Mouse (Mus musculus) heart, embryonic 11.5 days (tissue): Measurements from ENCODE around the gene Uqcr11. TPM values are rescaled to one million over a fixed set of nuclear protein-coding genes. Genes with fewer than 3 reads are reported as not detected.

ENCODE experiments used
- microRNA-seq: library from miRNA; unstranded; fragments of <30 nt; microRNA quantifications from one replicate; pipeline ENCODE4, GENCODE M21; 2016; ENCODE audit warnings: borderline number of aligned reads
- polyA plus RNA-seq: library from polyadenylated mRNA; unstranded; fragments of >200 nt; fragmentation: Nextera tagmentation; extraction: Ambion mirVana; gene quantifications from 2 replicates; pipeline ENCODE4 v1.2.1, GENCODE M21; 2014

Uqcr11 gene
- polyA plus RNA-seq, 1 experiment from 2014 or later, result 1,161 TPM

Small RNAs within 50 kb of the gene (microRNA-seq; reads per million reads assigned to microRNA genes)
- gene Gm22721, result 0.20 reads per million

Other genes starting within 250 kb of the Uqcr11 start
- gene Cirbp, start 240.8 kb downstream of the Uqcr11 start, polyA plus RNA-seq, result 49.1 and 52.7 TPM in 2 replicates
- 9.6 and 12.4 TPM in 2 replicates for gene 1600002K03Rik, start 233.9 kb downstream of the Uqcr11 start, polyA plus RNA-seq
- 13.9 and 14.8 TPM in 2 replicates for gene Efna2, start 227.3 kb downstream of the Uqcr11 start, polyA plus RNA-seq
- 34.6 and 38.2 TPM in 2 replicates for gene Mum1, start 180.4 kb downstream of the Uqcr11 start, polyA plus RNA-seq
- 499 and 501 TPM in 2 replicates for gene Ndufs7, start 157.7 kb downstream of the Uqcr11 start, polyA plus RNA-seq
- gene Gamt, start 145.8 kb downstream of the Uqcr11 start, polyA plus RNA-seq, result 57.2 and 59.0 TPM in 2 replicates
- 28.4 and 29.9 TPM in 2 replicates for gene Dazap1, start 145.3 kb downstream of the Uqcr11 start, polyA plus RNA-seq
- gene Rps15, start 114.4 kb downstream of the Uqcr11 start, polyA plus RNA-seq, result 702 and 828 TPM in 2 replicates
- 0.55 and 0.69 TPM in 2 replicates for gene Apc2, start 110.9 kb downstream of the Uqcr11 start, polyA plus RNA-seq
- 29.7 and 31.0 TPM in 2 replicates for gene 2310011J03Rik, start 86.3 kb downstream of the Uqcr11 start, polyA plus RNA-seq
- 0.77 and 1.6 TPM in 2 replicates for gene Pcsk4, start 77.3 kb downstream of the Uqcr11 start, polyA plus RNA-seq
- 4.9 and 7.3 TPM in 2 replicates for gene Reep6, start 76.9 kb downstream of the Uqcr11 start, polyA plus RNA-seq
- gene Adamtsl5, start 58.4 kb downstream of the Uqcr11 start, polyA plus RNA-seq, result 2.4 and 3.7 TPM in 2 replicates
- not detected in 2 replicates for gene Plk5, start 50.4 kb downstream of the Uqcr11 start, polyA plus RNA-seq
- gene Mex3d, start 19.2 kb downstream of the Uqcr11 start, polyA plus RNA-seq, result 4.0 and 6.4 TPM in 2 replicates
- 151 and 171 TPM in 2 replicates for gene Mbd3, start 7.3 kb downstream of the Uqcr11 start, polyA plus RNA-seq
- gene Tcf3, start 26.8 kb upstream of the Uqcr11 start, polyA plus RNA-seq, result 66.1 and 69.8 TPM in 2 replicates
- gene Onecut3, start 88.0 kb upstream of the Uqcr11 start, polyA plus RNA-seq, result 0.04 TPM in 1 of 2 replicates, not detected in the other
- gene Atp8b3, start 132.3 kb upstream of the Uqcr11 start, polyA plus RNA-seq, result 0.09 TPM in 1 of 2 replicates, not detected in the other
- gene Rexo1, start 154.7 kb upstream of the Uqcr11 start, polyA plus RNA-seq, result 18.0 and 18.1 TPM in 2 replicates
- gene Klf16, start 170.5 kb upstream of the Uqcr11 start, polyA plus RNA-seq, result 4.9 and 5.5 TPM in 2 replicates
- 94.3 and 100 TPM in 2 replicates for gene Abhd17a, start 183.5 kb upstream of the Uqcr11 start, polyA plus RNA-seq
- gene Scamp4, start 196.0 kb upstream of the Uqcr11 start, polyA plus RNA-seq, result 76.9 and 78.1 TPM in 2 replicates
- 6.2 and 6.6 TPM in 2 replicates for gene Adat3, start 196.1 kb upstream of the Uqcr11 start, polyA plus RNA-seq
- 0.83 and 0.84 TPM in 2 replicates for gene Gm49322, start 199.2 kb upstream of the Uqcr11 start, polyA plus RNA-seq
- 64.6 and 67.6 TPM in 2 replicates for gene Csnk1g2, start 216.0 kb upstream of the Uqcr11 start, polyA plus RNA-seq